Mouse (Mus musculus) brain, embryonic 14.5 days (tissue): ENCODE measurements around the gene Med9. TPM values are rescaled to one million over a fixed set of nuclear protein-coding genes. Genes with fewer than 3 reads are reported as not detected.

ENCODE experiments used
- DNase-seq: peaks from one replicate; pipeline ENCODE4 v3.0.0-alpha.2; 2011; ENCODE audit warnings: low read depth
- CTCF ChIP-seq: fragments of 200-500 bp; IDR thresholded peaks from 2 replicates; pipeline ENCODE4 v1.5.1; 2012; ENCODE audit warnings: inconsistent platforms, mild to moderate bottlenecking, moderate library complexity, borderline replicate concordance; ENCODE audit not compliant: insufficient read depth, insufficient read length; ENCODE audit errors: extremely low read depth
- POLR2A ChIP-seq: fragments of 200-500 bp; IDR thresholded peaks from 2 replicates; pipeline ENCODE4 v1.6.1; 2012; ENCODE audit warnings: mild to moderate bottlenecking, inconsistent platforms, borderline replicate concordance; ENCODE audit not compliant: poor library complexity, insufficient read depth, insufficient read length, severe bottlenecking; ENCODE audit errors: extremely low read depth
- polyA plus RNA-seq: library from polyadenylated mRNA; depleted of rRNA; stranded (reverse); fragments of >200 nt; gene quantifications from 2 replicates; pipeline ENCODE4 v1.2.3, GENCODE M21; 2012; rRNA removed

Med9 gene
- polyA plus RNA-seq = 21.9 and 24.8 TPM in 2 replicates

DNA sequence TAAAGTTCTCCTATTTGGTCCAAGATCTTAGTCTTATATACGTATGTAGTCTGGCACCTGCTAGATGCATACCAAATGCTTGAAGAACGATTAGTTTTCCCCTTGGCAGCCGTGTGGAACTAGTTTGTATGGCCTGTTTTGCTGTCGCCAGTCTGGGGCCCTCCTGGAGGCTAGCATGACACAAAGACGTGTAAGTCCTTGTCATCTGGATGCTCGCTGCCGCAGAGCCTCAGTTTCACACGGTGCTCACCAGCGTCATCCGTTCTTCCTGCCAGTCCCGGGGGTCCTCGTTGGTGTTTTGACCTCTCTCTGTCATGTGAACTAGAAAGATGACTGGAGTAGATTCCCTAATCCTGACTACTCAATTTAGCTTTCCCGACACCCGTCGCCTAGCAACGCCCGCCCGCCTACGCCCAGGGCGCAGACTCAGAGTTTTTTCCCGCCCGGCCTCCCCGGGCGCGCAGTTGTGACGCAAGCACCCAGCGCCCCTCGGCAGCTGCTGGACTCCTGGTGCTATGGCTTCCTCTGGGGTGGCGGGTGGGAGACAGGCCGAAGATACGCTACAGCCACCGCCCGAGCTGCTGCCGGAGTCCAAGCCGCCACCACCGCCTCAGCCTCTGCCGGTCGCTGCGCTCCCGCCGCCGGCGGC, at the start of gene Med9:
Med9 (plus strand) TSS at position 455 of the 649 bp plus-strand sequence.
- TF ChIP-seq POLR2A = peak; percentile 28; the same call in 1 of the 2 replicates
- no peak for TF ChIP-seq CTCF

DNA sequence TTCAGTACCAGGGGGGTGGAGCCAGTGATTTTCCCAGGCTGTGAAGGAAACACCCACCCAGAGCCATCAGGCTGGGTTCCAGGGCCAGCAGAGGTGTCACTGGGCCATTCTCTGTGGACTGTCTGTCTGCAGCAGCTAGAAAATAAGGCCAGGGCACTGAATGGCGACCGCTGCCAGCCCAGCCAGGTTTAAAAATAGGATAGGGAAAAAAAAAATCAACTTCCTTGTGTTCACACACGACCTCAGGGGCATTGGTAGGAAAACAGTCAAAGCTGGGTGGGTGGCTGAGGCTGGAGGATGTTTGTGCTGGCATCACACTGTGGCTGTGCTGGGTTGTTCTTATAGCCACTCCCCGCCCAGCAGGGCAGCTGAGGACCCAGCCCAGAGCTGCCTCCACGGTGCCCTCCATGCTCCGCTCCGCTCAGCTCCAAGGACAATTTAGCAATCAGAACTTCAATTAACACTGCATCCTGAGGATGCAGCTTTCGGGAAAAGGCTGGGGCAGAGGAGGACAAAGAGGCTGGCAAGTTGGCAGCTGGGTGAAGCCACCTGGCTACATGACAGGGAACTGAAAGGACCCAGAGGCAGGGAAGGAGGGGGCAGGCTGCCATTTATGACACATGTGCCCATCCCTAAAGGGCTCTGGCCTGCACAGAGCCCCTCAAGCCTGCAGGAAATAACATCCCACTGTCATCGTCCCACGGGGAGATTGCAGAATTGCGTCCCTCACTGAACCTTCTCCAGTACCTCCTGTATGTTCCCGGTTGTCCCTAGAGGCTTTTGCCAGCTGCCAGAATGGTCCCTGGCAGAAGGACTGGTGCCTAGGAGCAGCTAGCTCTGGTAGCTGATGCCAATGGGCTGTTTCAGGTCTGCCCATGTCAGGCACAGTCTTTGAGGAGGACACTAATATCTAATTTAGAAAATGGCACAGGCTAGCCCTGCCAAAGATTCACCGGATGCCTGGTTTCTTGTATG, 48.0 kb upstream of the Med9 start:
- TF ChIP-seq CTCF (no peak), POLR2A (no peak)
- DNase-seq = peak; percentile 58

More for the DNA sequence above, at the start of gene Med9:
- peak; percentile 98 for DNase-seq

DNA sequence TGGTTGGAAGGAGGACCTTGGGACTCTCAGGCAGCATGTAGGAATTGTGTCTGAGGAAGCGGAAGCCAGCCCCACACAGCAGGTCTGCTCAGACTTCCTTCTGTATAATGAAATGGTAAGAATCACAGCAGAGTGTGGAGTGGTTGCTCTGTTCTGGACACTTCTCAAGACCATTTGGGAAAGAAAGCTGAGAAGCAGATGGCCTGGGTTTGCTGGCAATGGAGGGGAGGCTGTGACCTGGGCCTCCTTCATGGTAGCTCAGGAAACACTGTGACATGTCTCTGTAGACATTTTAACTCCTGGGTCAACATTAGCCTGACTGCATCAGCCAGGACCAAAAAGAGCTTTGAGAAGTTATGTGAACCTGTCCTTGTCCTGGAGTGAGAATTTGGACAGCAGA, 47.0 kb upstream of the Med9 start:
- DNase-seq = no peak
- TF ChIP-seq POLR2A (no peak), CTCF (no peak)

DNA sequence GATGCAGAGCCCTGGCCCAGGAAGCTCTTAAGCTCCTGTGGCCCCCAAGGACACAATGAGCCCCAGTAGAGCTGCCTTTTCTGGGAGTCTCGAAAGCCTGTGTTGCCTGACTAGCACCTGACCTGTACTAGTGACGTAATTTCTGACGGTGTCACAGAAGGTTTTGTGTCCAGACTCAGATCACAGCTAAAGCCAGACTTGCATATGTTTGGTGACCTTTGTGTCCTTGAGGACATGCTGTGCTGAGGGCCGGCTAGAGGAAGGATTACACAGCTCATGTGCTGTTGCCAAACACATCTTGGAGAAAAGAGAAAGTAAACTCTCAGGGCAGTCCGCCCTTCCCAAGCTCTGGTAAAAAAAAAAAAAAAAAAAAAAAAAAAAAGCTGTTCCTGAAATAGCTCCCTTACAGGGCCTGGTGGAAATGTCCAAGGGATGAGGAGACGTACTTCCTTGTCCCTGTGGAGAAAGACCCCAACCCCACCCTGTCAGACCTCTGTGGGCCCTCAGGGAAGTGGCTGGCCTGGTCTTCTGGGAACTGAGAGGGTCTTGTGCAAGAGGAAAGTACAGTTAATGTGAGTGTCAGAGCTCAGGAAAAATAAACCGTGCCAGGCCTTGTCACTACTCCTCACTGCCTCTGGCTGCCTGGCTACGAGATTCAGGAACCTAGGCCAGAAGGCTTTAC, 45.8 kb upstream of the Med9 start:
- no peak for DNase-seq
- TF ChIP-seq POLR2A (no peak), CTCF (no peak)

DNA sequence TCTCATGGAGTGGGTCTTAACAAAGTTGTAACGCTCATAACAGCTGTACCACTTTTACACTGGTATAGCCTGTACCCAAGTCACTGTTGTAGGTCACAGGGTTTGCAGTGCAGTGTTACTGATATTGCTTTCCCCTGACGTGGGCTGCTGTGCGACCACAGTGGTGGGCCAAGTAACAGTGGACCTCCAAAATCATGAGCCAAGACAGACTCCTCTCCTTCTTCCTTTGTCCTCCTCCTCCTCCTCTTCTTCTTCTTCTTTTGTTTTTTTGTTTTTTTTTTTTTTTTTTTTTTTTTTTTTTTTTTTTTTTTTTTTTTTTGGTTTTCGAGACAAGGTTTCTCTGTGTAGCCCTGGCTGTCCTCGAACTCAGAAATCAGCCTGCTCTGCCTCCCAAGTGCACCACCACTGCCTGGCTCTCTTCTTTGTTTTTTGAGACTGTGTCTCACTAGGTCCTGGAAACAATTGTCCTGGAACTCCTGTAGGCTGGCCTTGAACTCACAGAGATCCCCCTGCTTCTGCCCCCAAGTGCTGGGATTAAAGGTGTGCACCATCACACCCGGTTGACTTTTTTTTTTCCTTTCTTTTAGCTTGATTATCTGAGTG, 41.4 kb upstream of the Med9 start:
- TF ChIP-seq POLR2A (no peak), CTCF (no peak)
- DNase-seq = no peak

DNA sequence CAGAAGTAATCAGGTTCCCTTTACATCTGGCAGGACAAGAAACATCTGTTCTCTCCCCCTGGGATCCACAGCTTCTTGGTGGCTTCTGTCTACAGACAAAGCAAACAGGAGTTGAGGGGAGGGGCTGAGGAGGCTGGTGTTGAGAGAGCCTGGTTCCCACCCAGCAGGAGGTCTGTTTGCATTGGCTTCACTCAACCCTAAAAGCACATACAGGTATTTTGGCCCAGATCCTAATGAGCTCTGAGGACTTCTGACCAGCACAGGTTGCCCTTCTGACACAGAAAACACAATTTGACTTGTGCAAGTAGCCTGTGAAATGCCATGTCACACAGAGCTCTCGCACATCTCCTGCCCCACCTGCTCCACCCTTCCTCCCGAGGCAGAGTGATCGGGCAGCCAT, 39.6 kb upstream of the Med9 start:
- no peak for DNase-seq
- no peak for TF ChIP-seq CTCF
- no peak for TF ChIP-seq POLR2A

DNA sequence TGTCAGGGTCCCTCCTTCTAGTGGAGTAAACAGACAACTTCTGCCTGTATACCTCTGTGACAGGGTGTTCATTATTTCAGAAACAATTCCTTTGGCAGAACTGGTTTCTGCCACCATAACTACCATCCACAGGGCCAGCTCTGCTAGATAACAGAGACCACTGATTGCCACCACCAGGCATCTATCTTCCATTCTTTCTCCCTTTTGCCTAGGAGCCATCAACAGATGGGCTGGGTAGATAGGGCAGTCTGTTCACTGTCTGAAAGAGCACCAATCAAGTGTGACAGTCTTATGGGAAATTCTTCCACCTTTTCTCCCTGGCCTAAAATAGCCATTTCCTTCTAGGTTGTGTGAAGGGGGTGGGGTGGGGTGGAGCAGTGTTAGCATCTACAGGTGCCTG, 37.4 kb upstream of the Med9 start:
- TF ChIP-seq CTCF (no peak), POLR2A (no peak)

DNA sequence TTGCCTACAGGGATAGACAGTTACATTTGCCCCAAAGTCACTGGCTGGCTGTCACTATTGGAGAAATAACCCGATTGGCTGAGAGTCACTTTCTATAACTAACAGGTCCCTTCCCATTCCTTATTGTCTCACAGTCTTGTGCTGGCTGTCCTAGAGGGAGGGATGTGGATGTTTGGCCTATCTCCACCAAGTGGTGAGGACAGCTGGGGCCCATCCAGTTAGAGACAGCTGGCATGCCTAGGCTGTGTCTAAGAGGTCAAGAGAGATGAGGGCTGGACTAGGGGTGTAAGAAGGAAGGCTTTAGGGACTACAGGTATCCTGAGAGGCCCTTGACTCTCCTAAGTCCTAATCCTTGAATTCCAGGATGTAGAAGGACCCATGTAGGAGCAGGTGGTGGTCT, 36.5 kb upstream of the Med9 start:
- DNase-seq = no peak
- TF ChIP-seq POLR2A (no peak), CTCF (no peak)

More for the DNA sequence above, 37.4 kb upstream of the Med9 start:
- no peak for DNase-seq

- TF ChIP-seq CTCF = no peak
- no peak for TF ChIP-seq POLR2A
- DNase-seq = no peak
These were observed 34.3 kb upstream of the Med9 start for GRCm38 (mm10) chr11:59913702-59914101.

DNA sequence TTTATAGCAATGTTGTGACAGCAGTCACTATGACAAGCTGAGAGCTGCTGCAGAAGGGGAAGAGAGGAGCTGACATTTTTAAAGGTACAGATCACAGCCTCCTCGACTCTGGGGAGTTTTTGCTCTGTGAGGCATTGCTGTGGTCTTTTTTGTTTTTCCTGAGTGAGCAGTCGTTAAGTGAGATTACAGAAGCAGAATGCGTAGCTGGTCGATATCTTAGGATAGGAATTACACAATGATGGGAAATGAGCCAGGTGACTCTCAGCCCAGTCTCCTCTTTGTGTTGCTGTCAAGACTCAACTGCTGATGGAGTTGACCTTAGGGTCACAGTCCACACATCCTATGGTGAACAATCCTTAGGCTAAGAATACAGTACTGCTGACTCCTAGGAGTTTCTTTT, 30.0 kb upstream of the Med9 start:
- TF ChIP-seq CTCF (no peak), POLR2A (no peak)
- DNase-seq = no peak

DNA sequence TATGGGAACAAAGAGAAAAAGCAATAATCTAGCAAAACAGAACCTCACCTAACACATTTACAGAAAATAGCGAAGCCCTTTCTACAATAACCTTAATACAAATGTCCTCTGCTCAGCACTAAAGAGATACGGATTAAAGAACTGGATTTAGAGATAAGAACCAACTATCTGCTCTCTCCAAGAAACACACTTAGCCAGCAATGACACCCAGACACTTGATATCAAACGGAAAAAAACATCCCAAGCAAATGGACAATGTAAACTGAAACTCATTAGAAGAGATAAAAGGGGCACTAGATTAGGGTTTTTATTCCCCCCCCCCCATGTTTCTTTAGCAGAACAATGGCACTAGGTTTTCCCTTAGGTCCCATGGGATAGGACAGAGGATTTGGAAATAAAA, 28.6 kb upstream of the Med9 start:
- DNase-seq = no peak
- TF ChIP-seq POLR2A (no peak), CTCF (no peak)
